Mouse (Mus musculus) thymus, adult 2 months (tissue): ENCODE measurements around the gene Pygl.

Experiments used
- CTCF ChIP-seq: fragments of 200-500 bp; IDR thresholded peaks from 2 replicates; pipeline ENCODE4 v1.5.1; 2012; ENCODE audit warnings: mild to moderate bottlenecking, control low read depth, low read length, moderate library complexity, borderline replicate concordance; ENCODE audit not compliant: control insufficient read depth, poor library complexity, insufficient read depth; ENCODE audit errors: extremely low read depth
- POLR2A ChIP-seq: fragments of 200-500 bp; IDR thresholded peaks from 2 replicates; pipeline ENCODE4 v1.6.1; 2012; ENCODE audit warnings: mild to moderate bottlenecking, low read length, control low read depth, moderate library complexity; ENCODE audit not compliant: control insufficient read depth, poor library complexity, insufficient read depth; ENCODE audit errors: extremely low read depth

GRCm38 (mm10) chr12:70208214-70208613, 23.1 kb downstream of the Pygl start:
- TF ChIP-seq POLR2A = no peak
- no peak for TF ChIP-seq CTCF
